Mouse (Mus musculus) heart, embryonic 16.5 days (tissue): ENCODE data around the gene Tas2r103. TPM values are rescaled to one million over a fixed set of nuclear protein-coding genes. Genes with fewer than 3 reads are reported as not detected.

ENCODE experiments used
- ATAC-seq: fragments of 200-750 bp; cut with Nextera tagmentation; replicated peaks from 2 replicates; pipeline ENCODE4 v1.8.0; 2017; ENCODE audit warnings: moderate number of reproducible peaks; ENCODE audit not compliant: insufficient read depth, low FRiP score; ENCODE audit errors: extremely low read depth
- H3K27ac ChIP-seq: fragments of 300-500 bp; sonication (generic); 2 replicates; pipeline ENCODE4 v1.5.1; 2014; ENCODE audit warnings: mild to moderate bottlenecking, low read length, control low read depth, moderate library complexity
- H3K27me3 ChIP-seq: fragments of 300-500 bp; sonication (generic); 2 replicates; pipeline ENCODE4 v1.6.1; 2014; ENCODE audit warnings: low read length, mixed read lengths; ENCODE audit not compliant: control insufficient read depth, insufficient read depth
- H3K36me3 ChIP-seq: fragments of 300-500 bp; sonication (generic); 2 replicates; pipeline ENCODE4 v1.6.1; 2014; ENCODE audit not compliant: control insufficient read depth, insufficient read depth
- H3K4me1 ChIP-seq: fragments of 300-500 bp; sonication (generic); 2 replicates; pipeline ENCODE4 v1.6.1; 2014; ENCODE audit warnings: low read length, mixed read lengths; ENCODE audit not compliant: control insufficient read depth, insufficient read depth
- H3K4me2 ChIP-seq: fragments of 300-500 bp; sonication (generic); 2 replicates; pipeline ENCODE4 v1.6.1; 2014; ENCODE audit warnings: low read depth, mild to moderate bottlenecking, control low read depth, low read length
- H3K4me3 ChIP-seq: fragments of 300-500 bp; sonication (generic); 2 replicates; pipeline ENCODE4 v1.5.1; 2014; ENCODE audit warnings: mild to moderate bottlenecking, control low read depth, low read length
- H3K9ac ChIP-seq: fragments of 300-500 bp; sonication (generic); 2 replicates; pipeline ENCODE4 v1.6.1; 2014; ENCODE audit warnings: low read length, control low read depth
- H3K9me3 ChIP-seq: fragments of 300-500 bp; sonication (generic); replicated peaks from 2 replicates; pipeline ENCODE4 v1.6.1; 2016; ENCODE audit warnings: low read length; ENCODE audit not compliant: control insufficient read depth
- WGBS: fragments of 180-500 bp; shearing (Covaris S2); extraction: QIAGEN DNeasy Blood & Tissue Kit; methylation state at CpG from one replicate; pipeline ENCODE4 v1.1.7; 2014; 5-methylcytosine and 5-hydroxymethylcytosine counted together
- polyA plus RNA-seq: library from polyadenylated mRNA; unstranded; fragments of >200 nt; fragmentation: Nextera tagmentation; extraction: Ambion mirVana; gene quantifications from 2 replicates; pipeline ENCODE4 v1.2.1, GENCODE M21; 2015

The Tas2r103 gene
- polyA plus RNA-seq, result not detected in 2 replicates

DNA sequence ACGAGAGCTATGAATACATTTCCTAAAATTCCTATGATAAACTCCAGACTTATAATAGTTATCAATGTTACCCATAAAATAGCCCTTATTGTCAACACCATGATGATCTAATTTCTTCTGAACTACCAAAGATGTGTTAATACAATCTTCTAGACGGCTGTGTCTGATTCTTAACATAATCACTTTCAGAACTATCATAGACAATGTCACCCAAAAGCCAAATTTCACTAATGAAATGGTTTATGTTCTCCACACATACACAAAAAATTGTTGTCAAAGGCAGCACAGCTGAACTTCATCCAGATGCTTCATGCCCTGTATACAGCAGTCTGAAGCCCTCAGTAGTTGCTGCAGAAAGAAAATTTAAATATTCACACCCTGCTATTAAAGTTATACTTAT lies at the start of gene Tas2r103:
Gene Tas2r103, minus strand, starts transcription at position 101 of the 400 bp plus-strand sequence.
- no peak within 1 kb of the TSS for H3K4me2 ChIP-seq
- 57% methylated on average over 2 of the region's 2 CpGs for WGBS

DNA sequence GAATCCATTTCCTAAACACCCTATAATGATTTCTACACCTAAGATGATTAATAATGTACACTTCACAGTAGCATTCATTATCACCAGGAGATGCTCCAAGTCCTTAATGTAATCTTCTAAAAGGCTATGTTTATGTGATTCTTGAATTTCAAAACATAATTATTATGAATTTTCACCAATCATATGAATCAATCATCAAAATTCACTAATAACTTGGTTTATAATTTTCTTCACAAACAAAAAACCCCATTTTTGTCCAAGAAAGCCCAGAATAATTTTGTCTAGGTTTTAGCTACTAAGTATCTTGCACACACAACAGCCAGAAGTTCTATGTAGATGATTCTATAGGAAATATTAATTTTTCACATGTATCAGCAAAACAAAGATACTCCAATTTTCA lies 18.8 kb upstream of the Tas2r103 start, which contains the start of gene Tas2r140:
Gene Tas2r140, minus strand, starts transcription at position 101 of the 400 bp plus-strand sequence.
- ATAC-seq, result no peak
- no peak within 1 kb of the TSS for H3K27ac ChIP-seq
- no peaks in the 10 kb centered on the region for H3K9me3 ChIP-seq
- no peaks in the 10 kb centered on the region for H3K36me3 ChIP-seq
- H3K9ac ChIP-seq, result no peak within 1 kb of the TSS
- H3K4me3 ChIP-seq, result no peak within 1 kb of the TSS
- no peaks in the 10 kb centered on the region for H3K27me3 ChIP-seq
- H3K4me2 ChIP-seq, result no peak within 1 kb of the TSS
- no peaks in the 10 kb centered on the region for H3K4me1 ChIP-seq

More for the DNA sequence above, at the start of gene Tas2r103:
- H3K27me3 ChIP-seq, result no peaks in the 10 kb centered on the region
- H3K9ac ChIP-seq, result no peak within 1 kb of the TSS
- H3K27ac ChIP-seq, result no peak within 1 kb of the TSS
- H3K4me3 ChIP-seq, result no peak within 1 kb of the TSS
- H3K4me1 ChIP-seq, result no peaks in the 10 kb centered on the region
- no peaks in the 10 kb centered on the region for H3K36me3 ChIP-seq
- ATAC-seq, result no peak
- H3K9me3 ChIP-seq, result no peaks in the 10 kb centered on the region

Other genes with a start within 250 kb of the Tas2r103 start
- gene Tas2r117, start 234.3 kb downstream of the Tas2r103 start, polyA plus RNA-seq, result not detected in 2 replicates
- gene Tas2r123, start 190.0 kb downstream of the Tas2r103 start, polyA plus RNA-seq, result not detected in 2 replicates
- not detected in 2 replicates for gene Tas2r116, start 181.7 kb downstream of the Tas2r103 start, polyA plus RNA-seq
- gene Tas2r110, start 169.1 kb downstream of the Tas2r103 start, polyA plus RNA-seq, result not detected in 2 replicates
- not detected in 2 replicates for gene Tas2r113, start 144.1 kb downstream of the Tas2r103 start, polyA plus RNA-seq
- not detected in 2 replicates for gene Tas2r125, start 127.5 kb downstream of the Tas2r103 start, polyA plus RNA-seq
- not detected in 2 replicates for gene Tas2r129, start 86.0 kb downstream of the Tas2r103 start, polyA plus RNA-seq
- not detected in 2 replicates for gene Tas2r131, start 79.2 kb downstream of the Tas2r103 start, polyA plus RNA-seq
- gene Tas2r109, start 56.1 kb downstream of the Tas2r103 start, polyA plus RNA-seq, result not detected in 2 replicates
- not detected in 2 replicates for gene Tas2r140, start 18.7 kb upstream of the Tas2r103 start, polyA plus RNA-seq
- 52.8 and 65.6 TPM in 2 replicates for gene Smim10l1, start 67.8 kb upstream of the Tas2r103 start, polyA plus RNA-seq